Mouse (Mus musculus) liver, postnatal 0 days (tissue): ENCODE results near the gene Galnt10.

Experiments
- CTCF ChIP-seq: sonication (generic); IDR thresholded peaks from 2 replicates; pipeline ENCODE4 v1.5.1; 2016; ENCODE audit warnings: antibody characterized with exemption, low read depth
- EP300 ChIP-seq: IDR thresholded peaks from 2 replicates; pipeline ENCODE4 v1.6.1; 2016; ENCODE audit warnings: antibody characterized with exemption, low read depth, mild to moderate bottlenecking

- TF ChIP-seq CTCF (no peak), EP300 (no peak)
Measured at GRCm38 (mm10) chr11:57673977-57674687, 28.9 kb downstream of the Galnt10 start.
